Mouse (Mus musculus) kidney, postnatal 14 days (tissue): ENCODE results near the gene Lsamp.
"Not testable (repeated sequence)": the region's sequence is repeated elsewhere in the genome, so short reads cannot be mapped to it uniquely, and the experiment has no call there.

ENCODE experiments used
- DNase-seq: peaks from one replicate; pipeline ENCODE4 v3.0.0; 2022; ENCODE audit warnings: mixed read lengths

Gene Lsamp

DNA sequence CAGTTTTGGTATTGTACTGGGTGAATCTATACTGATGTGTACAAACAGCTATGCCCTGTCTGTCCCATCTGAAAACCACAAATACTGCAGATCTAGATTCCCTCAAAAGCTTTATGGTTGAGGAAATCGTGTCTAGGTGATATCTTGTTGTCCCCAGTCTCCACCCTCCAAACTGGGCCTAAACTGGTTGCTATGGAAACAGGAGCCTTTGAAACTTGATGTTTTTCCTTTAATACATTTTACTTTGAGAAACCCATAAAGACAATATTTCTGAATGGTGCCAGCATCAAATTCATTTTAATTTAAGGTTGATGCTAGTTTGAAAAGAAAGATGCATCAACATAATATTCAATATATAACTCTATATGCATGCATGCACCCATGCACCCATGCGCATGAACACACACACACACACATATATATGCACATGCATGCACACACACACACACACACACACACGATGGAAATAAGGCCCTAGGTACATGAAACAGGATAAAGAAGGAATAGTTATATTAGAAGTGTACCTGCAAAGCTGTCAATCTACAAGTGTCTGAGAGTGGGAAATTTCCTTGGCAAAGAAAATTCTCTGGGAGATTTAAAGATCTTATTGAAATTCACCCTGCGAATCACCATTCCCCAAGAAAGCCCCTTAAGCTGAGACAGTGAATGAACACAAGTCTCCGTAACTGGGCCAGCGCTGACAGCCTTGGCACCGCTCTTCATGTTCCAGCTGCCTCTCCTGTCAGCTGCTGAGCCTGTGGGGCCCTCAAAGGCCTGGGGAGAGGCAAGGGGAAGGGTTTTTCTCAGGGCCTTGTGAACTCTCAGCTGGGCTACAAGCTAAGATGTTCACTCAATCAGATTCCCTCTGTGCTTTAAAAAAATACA lies 525.2 kb downstream of the Lsamp start:
- DNase-seq, result no peak

DNA sequence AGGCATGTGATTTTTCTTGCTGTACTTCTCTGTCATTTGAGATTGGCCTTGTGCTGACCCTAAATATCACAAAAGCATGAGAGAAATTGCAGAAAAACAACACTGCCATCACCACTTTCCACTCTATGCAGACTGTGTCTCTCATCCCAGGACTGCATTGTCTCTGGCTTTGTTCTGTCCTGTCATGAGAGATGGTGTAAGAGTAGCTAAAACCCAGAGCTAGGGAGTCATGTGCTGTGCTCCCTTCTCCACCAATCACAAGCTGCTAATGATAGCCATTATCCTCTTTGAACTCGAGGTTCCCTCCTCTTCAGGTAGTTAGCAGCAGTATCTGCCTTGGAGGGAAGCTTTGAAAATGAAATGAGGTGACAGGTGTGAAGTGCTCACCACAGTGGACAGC lies 552.6 kb downstream of the Lsamp start:
- no peak for DNase-seq

DNA sequence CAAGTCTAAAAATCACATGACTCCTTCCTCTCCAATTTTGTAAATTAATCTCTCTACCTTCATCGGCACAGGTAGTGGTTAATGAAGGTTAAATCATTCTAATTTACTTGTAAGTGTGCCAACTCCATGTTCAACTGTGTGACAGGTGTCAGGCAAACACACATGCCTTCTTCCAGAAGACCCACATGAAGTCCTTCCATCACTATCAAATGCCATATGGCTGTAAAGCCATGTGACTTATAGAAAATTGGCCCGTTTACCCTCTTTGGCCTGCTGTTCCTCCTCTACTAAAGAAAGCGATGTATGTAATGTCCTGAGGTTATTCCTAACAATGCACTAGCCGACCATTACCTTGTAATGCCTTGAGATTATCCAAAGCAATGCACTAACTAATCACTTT lies 565.5 kb downstream of the Lsamp start:
- no peak for DNase-seq

DNA sequence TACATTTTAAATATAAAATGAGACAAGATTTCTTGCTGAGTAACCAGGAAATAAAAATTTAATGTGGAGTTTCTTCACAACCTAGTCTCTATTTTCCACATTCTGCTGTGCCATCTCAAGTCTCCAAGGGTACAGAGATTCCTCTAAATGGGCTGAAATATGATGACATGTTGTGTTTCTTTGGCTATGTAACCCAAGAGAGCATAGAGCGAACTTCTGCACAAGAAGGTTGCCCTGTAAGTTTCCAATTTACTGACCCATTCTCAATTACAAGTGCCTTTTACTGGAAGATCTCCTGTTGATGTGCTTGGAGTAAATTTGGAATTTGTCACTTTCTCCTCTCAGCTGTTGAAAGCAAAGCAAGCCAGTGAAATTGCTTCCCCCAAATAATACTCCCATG lies 571.4 kb downstream of the Lsamp start:
- no peak for DNase-seq

DNA sequence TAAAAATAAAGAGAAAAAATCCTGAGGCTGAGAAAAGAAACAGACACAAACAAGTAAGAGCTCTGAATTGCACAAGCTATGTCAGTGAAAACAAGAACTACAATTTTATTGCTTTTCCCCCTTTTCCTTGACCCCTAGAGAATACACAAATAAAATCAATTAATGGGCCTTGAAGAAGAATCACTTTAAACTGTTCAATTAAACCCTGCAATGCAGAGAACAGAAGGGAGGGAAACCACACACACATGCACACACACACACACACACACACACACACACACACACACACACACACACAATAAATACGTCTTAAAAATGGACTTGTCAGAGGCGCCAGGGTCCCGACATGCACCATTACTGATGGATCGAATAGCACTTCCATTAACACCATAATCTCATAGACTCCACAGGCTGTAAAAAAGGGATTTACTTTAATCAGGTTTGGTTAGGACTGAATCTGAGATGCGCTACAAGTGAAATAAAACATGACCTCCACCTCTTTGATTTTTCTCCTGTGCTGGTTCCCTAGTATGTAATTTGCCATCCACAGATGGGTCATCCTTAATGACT lies 573.6 kb downstream of the Lsamp start:
- no peak for DNase-seq

DNA sequence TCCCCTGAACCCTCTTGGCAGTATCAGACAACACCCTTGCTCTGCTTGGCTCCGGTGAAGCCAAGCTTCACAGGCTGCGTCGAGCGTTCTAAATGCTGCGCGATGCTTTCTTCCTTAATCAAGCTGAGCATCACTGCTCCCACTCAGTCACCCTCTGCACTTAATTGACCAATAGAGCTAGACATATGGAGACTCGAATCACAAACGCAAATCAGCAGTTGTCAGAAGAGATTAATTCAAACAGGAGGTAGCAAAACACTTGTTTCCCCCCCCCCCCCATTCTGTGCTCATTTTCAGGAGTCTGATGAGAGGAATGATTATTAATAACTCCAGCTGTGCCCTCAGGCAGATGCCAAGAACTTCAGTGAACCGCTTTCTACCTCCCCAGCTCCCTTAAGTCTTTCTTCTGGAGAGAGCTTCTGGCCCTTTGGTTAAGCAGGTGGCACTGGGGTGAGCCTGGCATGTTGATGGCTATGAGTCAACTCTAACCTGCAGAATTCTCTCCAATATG lies 583.3 kb downstream of the Lsamp start:
- DNase-seq, result no peak

DNA sequence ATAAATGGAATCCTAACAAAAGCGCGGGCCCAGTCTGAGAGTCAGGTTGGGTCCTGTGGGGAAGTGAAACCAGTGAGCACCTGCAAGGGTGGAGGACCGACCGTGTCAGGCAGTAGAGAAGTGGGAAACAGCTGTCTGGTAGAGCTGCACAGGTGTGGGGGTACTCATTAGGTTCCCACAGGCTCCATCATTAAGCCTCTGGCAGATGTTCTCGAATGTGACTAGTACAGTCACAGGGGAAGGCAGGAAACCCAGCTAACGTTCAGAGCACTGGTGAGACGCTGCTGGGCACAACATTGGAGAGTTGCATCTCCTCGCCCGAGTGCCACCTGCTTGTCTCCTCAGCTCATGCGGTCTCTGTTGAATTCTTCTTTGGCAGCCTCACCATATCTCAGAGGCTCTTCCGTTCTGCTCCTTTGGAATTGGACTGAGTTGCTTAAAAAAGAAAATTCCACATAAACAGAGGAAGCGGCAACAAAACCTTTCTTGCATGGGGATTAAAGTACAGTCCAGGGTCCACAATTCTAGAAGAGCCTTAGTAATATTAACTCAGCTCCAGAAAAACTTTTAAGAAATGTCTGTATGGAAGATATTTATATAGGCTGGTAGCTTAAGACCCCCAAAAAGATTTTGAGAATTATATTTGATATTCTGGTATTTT lies 588.1 kb downstream of the Lsamp start:
- no peak for DNase-seq

DNA sequence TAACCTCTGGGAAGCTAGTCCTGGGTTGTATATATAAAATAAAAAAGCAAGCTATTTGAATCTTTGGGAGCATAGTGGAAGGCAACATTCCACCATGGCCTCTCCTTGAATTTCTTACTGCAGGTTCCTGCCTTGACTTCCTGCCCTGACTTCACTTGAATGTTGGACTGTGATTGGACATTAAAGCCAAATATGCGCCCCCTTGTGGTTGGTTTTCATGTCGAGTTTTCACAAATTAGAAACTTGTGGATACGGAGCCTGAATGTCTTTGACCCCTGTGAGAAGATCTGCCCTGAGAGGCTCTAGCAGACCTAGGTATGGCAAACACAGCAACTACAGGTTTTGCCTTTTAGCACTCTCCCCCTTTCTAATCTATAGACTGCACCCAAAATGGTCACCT lies 597.9 kb downstream of the Lsamp start:
- no peak for DNase-seq

DNA sequence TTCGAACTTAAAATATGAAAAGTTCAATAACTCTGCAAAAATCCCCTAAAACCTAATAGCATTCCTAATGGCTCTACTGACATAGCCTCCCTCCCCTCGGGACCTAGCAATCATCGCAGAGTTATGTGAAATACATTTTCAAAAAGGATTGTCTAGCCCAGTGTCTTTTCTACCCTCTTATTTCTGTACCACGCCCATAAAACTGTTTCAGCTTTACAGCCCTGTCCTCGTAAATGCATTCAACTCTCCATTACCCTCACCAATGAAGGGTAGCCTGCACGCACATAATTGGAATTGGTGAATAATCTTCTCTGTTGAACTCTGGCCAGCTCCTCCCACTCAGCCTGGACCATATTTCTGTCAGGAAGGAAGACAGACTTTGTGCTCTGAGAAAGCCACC lies 609.0 kb downstream of the Lsamp start:
- no peak for DNase-seq

DNA sequence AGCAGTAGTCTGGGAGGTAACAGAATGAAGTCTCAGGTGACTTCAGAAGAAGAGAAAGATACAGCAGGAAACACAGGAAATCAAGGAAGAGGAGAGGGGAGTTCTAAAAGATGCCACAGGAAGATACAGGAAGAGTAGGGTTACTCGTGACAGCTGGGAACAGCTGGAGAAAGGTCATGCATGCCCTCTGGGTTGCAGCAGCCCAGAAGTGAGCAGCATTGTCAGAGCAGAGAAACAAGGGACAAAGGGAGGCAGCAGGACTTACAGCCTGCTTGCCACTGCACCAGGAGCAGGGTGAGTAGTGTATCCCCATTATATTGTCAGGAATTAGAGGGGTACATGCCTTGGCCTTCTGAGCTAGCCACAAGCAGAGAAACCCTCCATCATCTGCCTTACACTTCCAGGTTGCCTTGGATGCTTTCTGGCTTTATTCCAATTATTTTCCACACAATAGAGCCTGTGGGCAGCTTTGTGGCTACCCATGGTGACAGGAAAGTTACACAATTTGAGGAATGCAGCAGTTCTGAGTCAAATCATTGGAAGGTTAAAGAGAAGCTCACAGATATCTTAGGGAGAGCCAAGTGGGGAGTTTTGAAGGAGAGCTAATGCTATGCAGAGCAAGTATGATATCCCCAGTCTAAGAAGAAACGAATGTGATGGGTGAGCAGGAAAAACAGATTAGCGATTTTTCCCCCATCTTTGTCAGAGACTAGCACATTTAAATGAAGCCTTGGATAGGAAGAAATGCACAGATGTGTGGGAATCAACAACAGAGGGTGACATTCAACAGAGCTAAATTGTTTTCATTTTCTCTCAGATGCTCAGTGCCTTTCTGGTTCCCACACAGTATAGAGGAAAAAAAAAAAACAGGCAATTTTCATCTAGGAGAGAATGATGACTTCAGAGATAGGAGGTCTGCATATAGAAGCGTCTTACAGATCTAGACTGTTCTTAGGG lies 617.5 kb downstream of the Lsamp start:
- DNase-seq, result no peak

DNA sequence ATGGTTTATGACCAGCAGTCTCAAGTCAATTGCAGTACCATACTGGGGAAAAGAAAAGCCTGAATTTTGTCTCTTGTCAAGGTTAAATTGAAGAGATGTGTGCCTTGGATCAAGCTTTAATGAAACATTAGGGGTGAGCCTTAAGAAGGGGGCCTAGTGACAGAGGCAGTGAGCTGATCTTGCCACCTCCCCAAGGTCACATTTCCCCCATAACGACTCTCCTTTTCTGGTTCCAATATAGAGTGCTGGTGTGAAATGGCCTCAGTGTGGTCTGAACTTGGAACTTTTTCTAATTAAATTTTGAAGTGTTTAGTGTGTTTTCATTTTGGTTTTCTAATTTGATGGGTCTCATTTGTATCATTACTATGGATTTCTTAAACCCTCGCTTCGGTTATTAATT lies 623.3 kb downstream of the Lsamp start:
- no peak for DNase-seq

DNA sequence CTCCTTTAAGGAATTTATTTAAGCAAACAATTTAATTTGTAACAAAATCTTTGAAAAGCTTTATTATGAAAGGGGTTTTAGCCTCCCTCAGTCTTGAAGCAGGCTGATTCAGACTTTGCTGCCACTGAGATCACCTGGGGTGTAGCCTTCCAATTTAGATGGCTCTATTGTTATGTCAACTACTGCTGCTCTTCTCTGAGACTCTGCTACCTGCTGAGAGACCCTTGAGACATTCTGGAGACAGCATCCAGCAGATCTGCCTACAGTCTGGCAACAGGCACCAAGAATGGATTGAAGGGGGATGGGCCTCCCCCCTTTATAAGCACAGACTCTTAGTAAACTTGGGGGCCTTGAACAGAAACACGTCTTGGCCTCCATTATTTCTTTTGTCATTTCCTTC lies 632.5 kb downstream of the Lsamp start:
- DNase-seq, result not testable (repeated sequence)

DNA sequence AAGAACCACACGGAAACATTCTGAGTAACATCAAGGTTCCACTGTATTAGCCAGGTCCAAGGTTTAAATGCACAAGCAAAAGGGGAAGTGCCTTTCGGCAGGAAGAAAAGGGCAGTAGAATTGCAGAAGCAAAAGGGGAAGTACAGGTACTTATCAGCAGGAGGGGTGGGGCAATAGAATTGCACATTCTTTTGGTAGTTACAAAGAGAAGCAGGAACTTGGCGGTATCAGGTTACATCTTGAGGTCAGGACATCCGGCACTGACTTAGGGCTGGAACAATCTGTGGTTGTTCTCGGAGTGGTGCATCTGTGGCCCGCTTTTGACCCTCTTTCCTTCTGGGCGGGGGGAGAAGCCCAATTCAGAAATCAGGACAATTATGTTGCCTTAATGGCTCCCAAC lies 636.9 kb downstream of the Lsamp start:
- not testable (repeated sequence) for DNase-seq

DNA sequence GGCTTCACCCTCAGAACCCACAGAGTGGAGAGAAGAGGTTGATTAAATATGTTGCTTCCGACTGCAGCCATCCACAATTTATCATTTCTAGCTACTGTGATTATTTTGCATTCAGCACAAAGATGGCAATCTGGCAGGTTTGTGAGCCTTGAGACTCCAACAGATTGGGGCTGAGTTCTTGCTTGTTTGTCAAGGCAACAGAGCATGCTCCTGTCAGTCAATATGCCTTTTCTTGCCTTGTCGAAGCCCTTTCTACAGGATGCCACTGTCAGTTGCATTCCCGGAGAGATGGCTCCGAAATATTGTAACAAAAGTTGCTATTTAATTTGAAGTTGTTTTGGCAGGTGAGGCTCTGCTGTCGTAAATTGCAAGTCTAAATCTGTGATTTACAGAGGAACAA lies 643.0 kb downstream of the Lsamp start:
- DNase-seq, result no peak

DNA sequence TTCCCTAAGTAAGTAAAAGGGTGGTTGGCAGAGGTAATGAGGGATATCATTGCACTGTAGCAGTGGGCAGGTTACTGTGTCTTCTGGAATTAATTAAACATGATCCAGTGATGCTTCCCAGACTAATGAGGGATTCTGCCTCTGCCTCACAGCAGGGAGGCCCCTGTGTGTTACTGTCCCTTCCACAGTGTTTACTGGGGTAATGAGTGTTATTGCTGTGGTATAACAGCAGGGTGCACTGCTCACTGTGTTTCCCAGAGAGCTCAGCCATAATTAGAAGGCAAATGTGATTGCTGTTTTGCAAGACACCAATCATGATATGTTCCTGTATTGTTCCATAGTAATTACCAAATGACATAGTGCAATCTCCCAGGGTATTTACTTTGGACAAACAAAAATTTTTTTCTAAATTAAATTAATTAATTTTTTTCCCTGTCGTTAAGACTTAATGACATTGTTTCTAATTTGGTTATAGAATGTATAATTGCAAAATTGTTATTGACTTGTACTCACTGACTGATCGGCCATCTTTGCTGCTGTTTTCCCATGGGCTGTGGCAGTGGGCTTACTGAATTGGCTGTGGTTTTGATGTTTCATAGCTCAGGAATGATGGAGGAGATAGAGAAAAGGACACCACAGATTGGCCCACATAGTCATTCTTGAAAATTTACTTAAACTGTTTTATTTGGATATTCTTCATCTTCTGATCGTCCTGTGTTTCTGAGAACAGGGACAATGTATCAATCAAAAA lies 655.6 kb downstream of the Lsamp start:
- no peak for DNase-seq

DNA sequence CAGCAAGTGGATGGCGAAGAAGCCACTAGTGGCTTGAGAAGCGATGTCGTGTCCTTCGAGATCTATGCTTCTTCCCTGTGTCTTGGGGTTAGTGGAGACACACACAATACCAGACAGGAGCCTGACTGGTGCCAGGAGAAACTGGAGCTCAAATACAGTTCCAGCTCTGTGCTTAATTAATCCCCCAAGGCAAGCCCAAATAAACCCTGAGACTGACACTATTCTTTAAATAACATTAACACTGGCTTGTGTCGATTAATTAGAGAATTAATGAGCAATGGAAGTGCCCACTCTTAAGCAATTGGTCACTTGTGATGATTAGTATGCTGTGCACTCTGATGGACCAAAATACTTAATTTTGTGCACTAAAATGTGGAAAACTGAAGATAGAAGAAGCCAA lies 668.6 kb downstream of the Lsamp start:
- no peak for DNase-seq

DNA sequence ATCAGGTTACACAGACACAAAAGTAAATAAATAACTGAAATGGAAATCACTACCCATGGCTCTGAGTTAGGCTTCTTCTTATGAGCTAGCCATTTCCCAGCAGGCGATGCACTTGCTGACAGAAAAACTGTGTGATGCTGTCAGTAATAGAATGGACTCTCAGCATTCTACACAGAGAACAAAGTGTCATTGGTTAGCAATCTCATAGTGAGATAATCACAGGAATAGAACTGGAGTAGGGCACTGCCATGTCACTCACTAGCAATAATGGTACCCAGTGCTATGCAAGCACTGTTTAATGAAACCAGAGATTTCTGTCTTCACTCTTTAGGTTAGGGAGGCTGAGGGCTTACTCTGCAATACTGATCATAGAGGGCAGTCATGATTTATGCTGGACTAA lies 669.3 kb downstream of the Lsamp start:
- no peak for DNase-seq

DNA sequence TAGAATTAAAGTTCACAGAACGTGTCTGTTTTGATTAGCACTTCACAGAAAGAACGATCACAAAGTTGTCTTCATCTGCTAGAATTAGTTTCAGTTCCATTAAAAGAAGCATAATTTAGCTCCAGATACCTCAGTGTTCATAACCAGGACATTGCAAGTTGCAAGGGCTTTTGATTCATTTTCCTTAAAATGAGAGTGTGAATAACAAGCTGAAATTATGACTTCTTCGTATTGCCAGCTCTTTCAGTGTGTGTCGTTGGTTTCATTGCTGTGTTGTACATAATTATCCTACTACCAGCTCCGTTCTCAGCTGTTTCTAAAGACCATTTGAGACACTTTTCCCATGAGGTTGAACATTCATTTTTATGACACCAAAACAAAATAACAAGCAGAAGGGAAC lies 672.2 kb downstream of the Lsamp start:
- no peak for DNase-seq

DNA sequence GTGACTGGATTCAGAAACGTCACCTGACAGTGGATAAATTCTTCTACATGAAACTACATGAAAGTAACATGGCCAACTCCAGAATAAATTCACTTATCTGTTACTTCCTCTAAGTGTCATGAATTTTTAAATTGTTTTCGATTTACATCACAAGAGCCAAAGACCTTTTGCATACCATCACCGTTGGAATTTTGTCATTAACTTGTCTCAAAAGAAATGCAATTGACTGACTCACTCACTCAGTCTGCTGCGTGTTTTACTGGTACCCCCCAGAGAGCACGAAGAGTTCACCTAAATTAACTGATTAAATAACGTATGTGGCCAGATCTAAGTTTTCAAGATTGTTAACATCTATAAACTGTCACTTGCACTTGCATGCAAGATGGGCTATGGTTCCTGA lies 672.7 kb downstream of the Lsamp start:
- no peak for DNase-seq

DNA sequence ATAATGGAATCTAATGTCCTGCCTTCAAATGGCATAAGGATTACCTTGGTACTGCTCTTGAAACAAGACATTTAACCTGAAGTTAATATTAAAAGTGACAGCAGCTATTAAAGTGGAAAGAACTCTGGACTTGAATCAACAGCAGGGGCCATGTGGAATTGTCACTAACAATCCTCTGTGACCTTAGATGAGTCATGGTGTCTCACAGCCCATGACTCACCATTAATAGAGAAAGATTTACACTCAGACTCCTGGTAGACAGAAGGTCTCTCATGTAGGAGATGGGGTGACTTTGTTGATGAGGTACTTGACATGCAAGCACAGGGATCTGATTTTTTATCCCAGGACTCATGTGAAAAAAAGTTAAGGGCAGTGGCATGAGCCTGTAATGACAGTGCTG lies 701.4 kb downstream of the Lsamp start:
- DNase-seq, result no peak

DNA sequence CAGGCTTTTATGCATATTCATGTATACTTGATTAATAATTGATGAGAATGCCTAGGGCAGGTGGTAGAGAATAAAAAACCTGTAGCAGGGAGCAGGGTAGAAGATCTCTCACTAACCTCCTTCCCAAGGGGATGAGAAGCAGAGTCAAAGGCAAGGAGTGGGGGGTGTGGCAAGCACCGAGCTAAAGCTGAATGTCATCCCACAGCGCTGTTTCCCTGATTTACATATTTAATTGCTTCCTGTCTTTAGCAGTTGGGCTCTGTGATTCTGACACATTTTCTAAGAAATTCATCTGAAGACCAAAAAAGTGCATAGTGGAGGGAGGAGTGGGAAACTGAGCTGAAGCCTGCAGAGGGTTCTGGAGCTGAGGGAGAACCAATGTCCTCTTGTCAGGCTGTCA lies 708.1 kb downstream of the Lsamp start:
- no peak for DNase-seq

DNA sequence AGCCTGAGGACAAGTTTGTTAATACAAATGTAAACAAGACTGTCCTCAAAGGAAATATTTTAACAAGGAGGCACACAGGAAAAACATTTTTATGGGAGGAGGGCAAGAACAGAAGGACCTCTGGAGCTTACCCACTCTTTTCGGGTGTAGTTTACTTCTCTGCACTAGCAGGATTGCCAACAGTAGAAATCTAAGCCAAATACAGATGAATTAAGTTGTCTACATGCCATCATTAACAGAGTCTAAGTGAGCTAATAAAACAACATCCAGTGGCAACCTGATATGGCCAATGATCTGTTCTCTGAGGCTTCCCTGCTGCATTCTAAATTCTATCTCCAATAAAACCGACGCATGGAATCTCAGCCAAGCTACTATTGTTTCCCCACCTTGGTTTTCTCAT lies 713.1 kb downstream of the Lsamp start:
- DNase-seq, result no peak
